Mouse (Mus musculus) frontal cortex, postnatal 14 days (tissue): ENCODE measurements around the gene Sh3bp1.

Experiments used
- DNase-seq, 2 experiments: peaks; one replicate each; pipeline ENCODE4 v3.0.0; 2022; ENCODE audit warnings: low spot score in 2 of 2

The Sh3bp1 gene

DNA sequence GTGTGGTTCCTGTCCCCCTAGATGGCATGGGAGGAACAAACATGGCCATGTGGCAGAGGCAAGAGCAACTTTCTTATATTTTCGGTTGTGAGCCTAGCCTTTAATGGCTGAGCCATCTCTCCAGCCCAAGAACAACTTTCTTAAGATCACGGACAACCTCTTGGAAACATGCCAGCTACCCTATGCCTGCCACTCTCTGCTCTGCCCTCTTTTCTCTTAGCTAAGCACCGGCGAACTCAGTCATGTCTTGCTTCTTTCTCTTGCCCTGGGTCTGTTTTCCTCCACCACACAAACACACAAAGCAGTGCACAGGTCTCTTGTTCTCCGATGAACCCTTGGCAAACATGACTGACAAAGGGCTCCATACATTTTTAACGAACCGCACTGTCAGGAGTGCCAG lies 46.7 kb downstream of the Sh3bp1 start:
- DNase-seq, result no peak

- peak; percentile 77 to 79 for DNase-seq
These were observed 48.1 kb downstream of the Sh3bp1 start, which contains the start of gene Triobp for GRCm38 (mm10) chr15:78947657-78948056. Triobp (plus strand) TSS chr15:78947724.

DNA sequence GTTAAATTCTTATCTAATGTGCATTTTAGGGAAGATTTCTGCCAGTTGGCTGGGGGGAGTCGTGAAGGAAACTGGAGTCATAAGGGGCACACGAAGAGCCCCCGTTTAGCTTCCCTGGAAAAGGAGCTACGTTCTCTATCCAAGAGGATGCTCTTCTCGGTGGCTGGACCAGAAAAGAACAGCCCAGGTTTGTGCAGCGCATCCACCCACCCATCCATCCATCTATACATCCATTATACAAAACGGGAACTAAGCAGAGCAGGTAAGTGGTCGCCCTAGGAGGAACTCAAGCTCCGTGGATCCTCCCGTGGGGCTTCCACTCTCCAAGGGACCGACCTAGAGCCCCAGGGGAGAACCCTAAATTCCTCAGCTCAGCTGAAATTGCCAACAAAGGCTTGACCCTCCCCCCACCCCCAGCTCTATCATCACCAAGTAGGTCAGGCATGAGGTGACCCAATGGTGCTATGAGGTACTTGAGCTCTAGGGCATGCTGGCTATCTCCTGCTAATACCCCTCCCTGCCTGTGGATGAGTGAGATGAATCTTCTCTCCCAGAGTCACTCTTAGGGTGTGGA lies 48.7 kb downstream of the Sh3bp1 start:
- no peak for DNase-seq

DNA sequence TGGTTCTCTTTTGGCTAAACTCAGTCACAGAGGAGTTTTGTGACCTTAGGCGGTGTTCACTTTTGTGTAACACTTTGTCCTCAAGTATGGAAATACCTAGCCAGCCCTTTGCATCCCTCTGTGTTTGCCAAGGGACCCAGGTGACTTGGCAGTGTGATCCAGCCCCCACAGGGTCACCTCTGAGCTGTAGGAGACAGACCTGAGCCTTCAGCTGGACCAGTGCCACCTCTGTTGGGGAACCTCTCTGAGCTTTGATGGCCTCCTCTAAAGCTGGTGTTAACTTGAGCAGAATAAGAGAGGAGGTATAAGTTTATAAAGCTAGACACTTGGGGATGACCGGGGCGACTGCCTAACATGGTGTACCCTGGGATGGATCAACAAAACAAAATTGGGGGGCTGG lies 49.3 kb downstream of the Sh3bp1 start:
- no peak for DNase-seq

DNA sequence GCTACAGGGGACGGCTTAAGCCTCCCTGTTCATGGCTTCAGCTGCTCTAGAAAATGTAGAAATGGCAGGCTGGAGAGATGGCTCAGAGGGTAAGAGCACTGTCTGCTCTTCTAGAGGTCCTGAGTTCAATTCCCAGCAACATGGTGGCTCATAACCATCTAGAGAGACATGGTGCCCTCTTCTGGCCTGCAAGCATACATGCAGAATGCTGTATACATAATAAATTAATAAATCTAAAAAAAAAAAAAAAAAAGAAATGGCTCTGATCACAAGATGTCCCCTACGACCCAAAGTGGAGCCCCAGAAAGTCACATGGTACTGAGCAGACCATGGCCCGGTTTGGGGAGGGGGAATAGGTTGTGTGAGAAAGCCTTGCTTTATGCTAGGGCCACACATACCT lies 56.1 kb downstream of the Sh3bp1 start:
- DNase-seq, result no peak

DNA sequence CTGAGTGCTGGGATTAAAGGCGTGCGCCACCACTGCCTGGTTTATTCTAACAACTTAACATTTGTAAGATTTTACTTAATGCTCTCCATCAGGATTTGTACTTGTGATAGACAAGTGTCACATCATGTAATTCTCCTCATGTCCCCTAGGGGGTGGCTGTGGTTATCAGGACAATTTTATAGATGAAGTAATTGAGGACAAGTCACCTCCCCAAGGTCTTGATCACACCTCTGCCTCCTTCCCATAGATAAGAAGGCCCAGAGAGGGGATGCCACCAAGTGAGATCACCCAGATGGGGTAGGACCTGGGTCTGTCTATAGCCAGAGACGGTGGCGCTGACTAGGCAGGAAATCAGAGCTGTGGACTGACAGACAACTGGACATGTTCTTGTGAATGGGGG lies 56.8 kb downstream of the Sh3bp1 start:
- DNase-seq, result no peak

DNA sequence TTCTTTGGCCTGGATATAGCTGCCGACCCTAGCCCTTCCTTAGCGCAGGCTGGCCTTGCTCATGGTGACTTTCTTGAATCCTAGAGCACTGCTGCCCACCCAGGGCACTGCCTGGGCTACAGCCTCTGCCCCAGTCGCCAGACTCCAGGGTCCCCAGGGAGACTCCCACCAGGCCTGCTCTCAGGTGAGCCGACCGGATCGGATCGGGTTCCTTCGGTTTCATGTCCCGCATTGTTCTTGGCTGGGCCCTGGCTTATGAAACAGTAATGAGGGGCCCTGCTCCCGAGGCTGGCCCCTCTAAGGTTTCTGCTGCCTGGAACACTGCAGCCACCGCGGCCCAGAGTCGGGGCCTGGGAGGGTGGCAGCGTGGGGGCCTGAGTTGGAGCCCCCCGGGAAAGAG lies 57.5 kb downstream of the Sh3bp1 start:
- no peak for DNase-seq

GRCm38 (mm10) chr15:78959537-78959936 lies 60.0 kb downstream of the Sh3bp1 start:
- no peak for DNase-seq

DNA sequence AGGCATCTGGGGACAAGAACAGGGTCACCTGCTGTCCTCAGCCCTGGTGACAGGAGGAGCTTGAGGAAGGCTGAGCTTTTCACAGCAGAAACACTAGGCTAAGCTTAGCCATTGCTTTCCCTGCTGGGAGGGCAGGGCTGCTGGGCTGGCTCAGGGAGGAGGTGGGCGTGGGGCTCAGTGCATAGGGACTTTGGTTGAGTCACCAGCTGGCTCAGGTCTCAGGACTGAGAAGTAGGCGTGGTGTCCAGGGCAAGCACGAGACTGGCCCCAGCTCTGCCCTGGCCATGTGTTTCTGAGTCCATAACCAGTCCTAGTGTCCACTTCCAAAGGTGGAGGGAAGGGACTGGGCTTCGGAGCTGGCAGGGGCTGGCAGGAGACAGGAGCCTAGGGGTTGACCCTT lies 60.5 kb downstream of the Sh3bp1 start:
- DNase-seq, result no peak
